Mouse (Mus musculus) limb, embryonic 10.5 days (tissue): ENCODE results near the gene Ttc30b. TPM values are rescaled to one million over a fixed set of nuclear protein-coding genes. Genes with fewer than 3 reads are reported as not detected.
"Not testable (repeated sequence)": the region's sequence is repeated elsewhere in the genome, so short reads cannot be mapped to it uniquely, and the experiment has no call there.

Experiments
- DNase-seq: peaks from one replicate; pipeline ENCODE4 v3.0.0-alpha.2; 2017; ENCODE audit warnings: low spot score
- H3K27ac ChIP-seq: fragments of 300-500 bp; sonication (generic); 2 replicates; pipeline ENCODE4 v1.5.1; 2016; ENCODE audit warnings: mild to moderate bottlenecking
- H3K27me3 ChIP-seq: fragments of 300-500 bp; sonication (generic); 2 replicates; pipeline ENCODE4 v1.6.1; 2016; ENCODE audit warnings: low read depth, mild to moderate bottlenecking; ENCODE audit not compliant: poor library complexity, severe bottlenecking
- H3K36me3 ChIP-seq: fragments of 300-500 bp; sonication (generic); 2 replicates; pipeline ENCODE4 v1.6.1; 2016; ENCODE audit warnings: mild to moderate bottlenecking, moderate library complexity
- H3K4me1 ChIP-seq: fragments of 300-500 bp; sonication (generic); 2 replicates; pipeline ENCODE4 v1.6.1; 2016
- H3K4me3 ChIP-seq: fragments of 300-500 bp; sonication (generic); 2 replicates; pipeline ENCODE4 v1.5.1; 2016; ENCODE audit warnings: mild to moderate bottlenecking, moderate library complexity
- H3K9me3 ChIP-seq: fragments of 300-500 bp; sonication (generic); replicated peaks from 2 replicates; pipeline ENCODE4 v1.6.1; 2016; ENCODE audit warnings: mild to moderate bottlenecking
- WGBS: fragments of 180-500 bp; shearing (Covaris S2); methylation state at CpG from one replicate; pipeline ENCODE4 v1.1.7; 2016; 5-methylcytosine and 5-hydroxymethylcytosine counted together
- polyA plus RNA-seq: library from polyadenylated mRNA; unstranded; fragments of >200 nt; fragmentation: Nextera tagmentation; extraction: Ambion mirVana; gene quantifications from 2 replicates; pipeline ENCODE4 v1.2.1, GENCODE M21; 2016

Gene Ttc30b
- polyA plus RNA-seq, result 4.1 and 6.0 TPM in 2 replicates

GRCm38 (mm10) chr2:75938117-75939063 lies at the start of gene Ttc30b:
TSS of gene Ttc30b (minus strand) at chr2:75938585.
- Histone ChIP-seq H3K4me3 (peak within 1 kb of the TSS; percentile 63), H3K4me1 (peaks cover 19% of the 10 kb centered on the region), H3K27me3 (0 out of 2 replicates have a peak, but pooled peaks cover 3% of the 10 kb centered on the region), H3K27ac (peak within 1 kb of the TSS; percentile 93), H3K36me3 (no peaks in the 10 kb centered on the region), H3K9me3 (no peaks in the 10 kb centered on the region)
- peak; percentile 87 for DNase-seq
- 4% methylated on average over 42 of the region's 42 CpGs for WGBS

GRCm38 (mm10) chr2:75987739-75988138 lies 49.4 kb upstream of the Ttc30b start:
- 76% methylated on average over 9 of the region's 9 CpGs for WGBS
- no peaks in the 10 kb centered on the region for H3K27me3 ChIP-seq
- H3K4me3 ChIP-seq, result no peak overlapping the region
- peak overlapping the region; percentile 76; the same call in 1 of the 2 replicates for H3K27ac ChIP-seq
- H3K4me1 ChIP-seq, result peaks cover 77% of the 10 kb centered on the region
- H3K36me3 ChIP-seq, result no peaks in the 10 kb centered on the region
- DNase-seq, result no peak
- no peaks in the 10 kb centered on the region for H3K9me3 ChIP-seq

GRCm38 (mm10) chr2:75985124-75985523 lies 46.7 kb upstream of the Ttc30b start:
- Histone ChIP-seq H3K4me3 (no peak overlapping the region), H3K27me3 (no peaks in the 10 kb centered on the region), H3K9me3 (no peaks in the 10 kb centered on the region), H3K4me1 (peaks cover 57% of the 10 kb centered on the region), H3K36me3 (no peaks in the 10 kb centered on the region), H3K27ac (peak overlapping the region; percentile 54; the same call in 1 of the 2 replicates)
- peak; percentile 62 for DNase-seq
- 8% methylated on average over 2 of the region's 2 CpGs for WGBS

GRCm38 (mm10) chr2:75983847-75984246 lies 45.5 kb upstream of the Ttc30b start:
- no peak for DNase-seq
- no peaks in the 10 kb centered on the region for H3K27me3 ChIP-seq
- 91% methylated on average over 3 of the region's 3 CpGs for WGBS
- no peak overlapping the region for H3K4me3 ChIP-seq
- H3K36me3 ChIP-seq, result no peaks in the 10 kb centered on the region
- H3K4me1 ChIP-seq, result peaks cover 44% of the 10 kb centered on the region
- no peaks in the 10 kb centered on the region for H3K9me3 ChIP-seq
- H3K27ac ChIP-seq, result no peak overlapping the region

- Histone ChIP-seq H3K9me3 (no peaks in the 10 kb centered on the region), H3K27ac (no peak overlapping the region), H3K4me1 (peaks cover 37% of the 10 kb centered on the region), H3K4me3 (no peak overlapping the region), H3K36me3 (no peaks in the 10 kb centered on the region), H3K27me3 (no peaks in the 10 kb centered on the region)
- WGBS, result 97% methylated on average over 3 of the region's 3 CpGs
- no peak for DNase-seq
These were observed 44.7 kb upstream of the Ttc30b start for GRCm38 (mm10) chr2:75983091-75983490.

GRCm38 (mm10) chr2:75982626-75983025 lies 44.2 kb upstream of the Ttc30b start:
- H3K27me3 ChIP-seq, result no peaks in the 10 kb centered on the region
- H3K4me1 ChIP-seq, result peaks cover 34% of the 10 kb centered on the region
- no peak overlapping the region for H3K27ac ChIP-seq
- H3K36me3 ChIP-seq, result no peaks in the 10 kb centered on the region
- H3K9me3 ChIP-seq, result no peaks in the 10 kb centered on the region
- H3K4me3 ChIP-seq, result no peak overlapping the region
- 96% methylated on average over 4 of the region's 4 CpGs for WGBS
- no peak for DNase-seq

GRCm38 (mm10) chr2:75981440-75982081 lies 43.2 kb upstream of the Ttc30b start, which contains the start of gene Ttc30a1:
TSS of gene Ttc30a1 (minus strand) at chr2:75981967.
- H3K4me3 ChIP-seq, result peak within 1 kb of the TSS; percentile 54
- H3K36me3 ChIP-seq, H3K9me3 ChIP-seq, H3K27me3 ChIP-seq: not testable (repeated sequence)
- peak within 1 kb of the TSS; percentile 91 for H3K27ac ChIP-seq
- peaks cover 23% of the 10 kb centered on the region for H3K4me1 ChIP-seq
- DNase-seq, result peak; percentile 87
- WGBS, result 3% methylated on average over 34 of the region's 34 CpGs

- WGBS, result 95% methylated on average over 13 of the region's 13 CpGs
- not testable (repeated sequence) for H3K27ac ChIP-seq, DNase-seq, H3K27me3 ChIP-seq, H3K9me3 ChIP-seq, H3K36me3 ChIP-seq
- peaks cover 19% of the 10 kb centered on the region for H3K4me1 ChIP-seq
- peak overlapping the region; percentile 54 for H3K4me3 ChIP-seq
These were observed 42.6 kb upstream of the Ttc30b start for GRCm38 (mm10) chr2:75980933-75981439.

- H3K27me3 ChIP-seq, H3K9me3 ChIP-seq, H3K27ac ChIP-seq, H3K36me3 ChIP-seq, DNase-seq: not testable (repeated sequence)
- Histone ChIP-seq H3K4me3 (0 out of 2 replicates have a peak within 1 kb of the TSS, but pooled peaks have one; percentile 6), H3K4me1 (peaks cover 10% of the 10 kb centered on the region)
- 25% methylated on average over 23 of the region's 24 CpGs for WGBS
These were observed 39.5 kb upstream of the Ttc30b start, which contains the start of gene Ttc30a2 for GRCm38 (mm10) chr2:75977752-75978368. TSS of gene Ttc30a2 (minus strand) at chr2:75978170.

GRCm38 (mm10) chr2:75976070-75976469 lies 37.7 kb upstream of the Ttc30b start:
- 92% methylated on average over 2 of the region's 2 CpGs for WGBS

GRCm38 (mm10) chr2:75974131-75974530 lies 35.7 kb upstream of the Ttc30b start:
- Histone ChIP-seq H3K4me1 (peaks cover 4% of the 10 kb centered on the region; the same call in 1 of the 2 replicates), H3K27ac (no peak overlapping the region), H3K4me3 (no peak overlapping the region), H3K27me3 (no peaks in the 10 kb centered on the region), H3K36me3 (no peaks in the 10 kb centered on the region), H3K9me3 (no peaks in the 10 kb centered on the region)
- 67% methylated on average over 9 of the region's 9 CpGs for WGBS
- no peak for DNase-seq

More at GRCm38 (mm10) chr2:75976070-75976469, 37.7 kb upstream of the Ttc30b start:
- not testable (repeated sequence) for H3K4me3 ChIP-seq, H3K27me3 ChIP-seq, H3K4me1 ChIP-seq, H3K27ac ChIP-seq, H3K9me3 ChIP-seq, DNase-seq, H3K36me3 ChIP-seq

- H3K36me3 ChIP-seq, result no peaks in the 10 kb centered on the region
- 21% methylated on average over 5 of the region's 5 CpGs for WGBS
- no peaks in the 10 kb centered on the region for H3K27me3 ChIP-seq
- peak overlapping the region; percentile 33 for H3K4me3 ChIP-seq
- H3K27ac ChIP-seq, result peak overlapping the region; percentile 50; the same call in 1 of the 2 replicates
- no peak for DNase-seq
- H3K9me3 ChIP-seq, result no peaks in the 10 kb centered on the region
- H3K4me1 ChIP-seq, result peaks cover 52% of the 10 kb centered on the region
These were observed 26.6 kb upstream of the Ttc30b start for GRCm38 (mm10) chr2:75964972-75965371.
